Mouse (Mus musculus) liver, embryonic 14.5 days (tissue): Measurements from ENCODE around the gene Hoxd3.

ENCODE experiments used
- CTCF ChIP-seq: IDR thresholded peaks from 2 replicates; pipeline ENCODE4 v1.5.1; 2016; ENCODE audit warnings: antibody characterized with exemption, low read depth, control low read depth
- EP300 ChIP-seq: IDR thresholded peaks from 2 replicates; pipeline ENCODE4 v1.6.1; 2016; ENCODE audit warnings: antibody characterized with exemption, low read depth

GRCm38 (mm10) chr2:74699053-74699430 is 12.7 kb upstream of the Hoxd3 start:
- TF ChIP-seq CTCF (no peak), EP300 (no peak)
